Mouse (Mus musculus) left cerebral cortex, postnatal 4 days (tissue): ENCODE data around the gene Itga11. TPM values are rescaled to one million over a fixed set of nuclear protein-coding genes. Genes with fewer than 3 reads are reported as not detected.
"Not testable (repeated sequence)": the region's sequence is repeated elsewhere in the genome, so short reads cannot be mapped to it uniquely, and the experiment has no call there.

Experiments
- DNase-seq: peaks from one replicate; pipeline ENCODE4 v3.0.0-alpha.2; 2022
- intact Hi-C: fragments of 180-260 bp; cut with DNase I; formaldehyde crosslinking; loops from one replicate; pipeline ENCODE4 v1.15.1; 2025
- total RNA-seq, 2 experiments: library from RNA; stranded (reverse); gene quantifications; 2 replicates each; pipeline ENCODE4 v1.2.3; 2021

Gene Itga11
- total RNA-seq, 2 experiments from 2014 or later, result 1.7 to 1.8 TPM

- intact Hi-C loops, result no loop called here
- no peak for DNase-seq
Observed at GRCm38 (mm10) chr9:62759601-62760000, 82.0 kb downstream of the Itga11 start.

- DNase-seq, result no peak
- intact Hi-C loops, result no loop called here
Observed at GRCm38 (mm10) chr9:62763478-62763877, 85.9 kb downstream of the Itga11 start.

- intact Hi-C loops, result no loop called here
- DNase-seq, result no peak
Observed at GRCm38 (mm10) chr9:62765346-62765745, 87.7 kb downstream of the Itga11 start.

- intact Hi-C loops, result no loop called here
- DNase-seq, result no peak
Observed at GRCm38 (mm10) chr9:62767464-62767863, 89.8 kb downstream of the Itga11 start.

- no peak for DNase-seq
- intact Hi-C loops, result no loop called here
Observed at GRCm38 (mm10) chr9:62768361-62768760, 90.7 kb downstream of the Itga11 start.

GRCm38 (mm10) chr9:62772746-62773145 is 95.1 kb downstream of the Itga11 start:
- intact Hi-C loops, result loop anchor here (10.0 kb wide), 1 partner anchor 218 kb away; no protein-coding TSS in a partner anchor
- DNase-seq, result no peak

- no peak for DNase-seq
- intact Hi-C loops, result loop anchor here (5.0 to 10.0 kb wide), 2 partner anchors 221 to 483 kb away; no protein-coding TSS in a partner anchor
Observed at GRCm38 (mm10) chr9:62775464-62775863, 97.8 kb downstream of the Itga11 start.

- peak; percentile 57 for DNase-seq
- intact Hi-C loops, result loop anchor here (5.0 to 10.0 kb wide), 2 partner anchors 223 to 485 kb away; no protein-coding TSS in a partner anchor
Observed at GRCm38 (mm10) chr9:62777461-62777860, 99.8 kb downstream of the Itga11 start.

GRCm38 (mm10) chr9:62778721-62779120 is 101.1 kb downstream of the Itga11 start:
- DNase-seq, result no peak
- intact Hi-C loops, result loop anchor here (5.0 to 10.0 kb wide), 2 partner anchors 224 to 486 kb away; no protein-coding TSS in a partner anchor

GRCm38 (mm10) chr9:62781965-62782364 is 104.3 kb downstream of the Itga11 start:
- intact Hi-C loops, result no loop called here
- no peak for DNase-seq

GRCm38 (mm10) chr9:62782976-62783781 is 105.6 kb downstream of the Itga11 start:
- peak; percentile 65 for DNase-seq
- intact Hi-C loops, result no loop called here

- no peak for DNase-seq
- intact Hi-C loops, result no loop called here
Observed at GRCm38 (mm10) chr9:62784233-62784632, 106.6 kb downstream of the Itga11 start.

- intact Hi-C loops, result no loop called here
- DNase-seq, result no peak
Observed at GRCm38 (mm10) chr9:62786721-62787120, 109.1 kb downstream of the Itga11 start.

GRCm38 (mm10) chr9:62789856-62790255 is 112.2 kb downstream of the Itga11 start:
- intact Hi-C loops, result no loop called here
- no peak for DNase-seq

- intact Hi-C loops, DNase-seq: not testable (repeated sequence)
Observed at GRCm38 (mm10) chr9:62799218-62799617, 121.6 kb downstream of the Itga11 start.

- no peak for DNase-seq
- intact Hi-C loops, result no loop called here
Observed at GRCm38 (mm10) chr9:62810095-62810494, 132.5 kb downstream of the Itga11 start.

- intact Hi-C loops, result no loop called here
- peak; percentile 65 for DNase-seq
Observed at GRCm38 (mm10) chr9:62810543-62811515, 133.2 kb downstream of the Itga11 start.

- intact Hi-C loops, result no loop called here
- DNase-seq, result peak; percentile 89
Observed at GRCm38 (mm10) chr9:62811516-62812121, 134.0 kb downstream of the Itga11 start, which contains the start of gene Fem1b. TSS of gene Fem1b (minus strand) at chr9:62811934.

- DNase-seq, result no peak
Observed at GRCm38 (mm10) chr9:62812216-62813049, 134.8 kb downstream of the Itga11 start.

GRCm38 (mm10) chr9:62814751-62815150 is 137.1 kb downstream of the Itga11 start:
- intact Hi-C loops, result no loop called here
- no peak for DNase-seq

More at GRCm38 (mm10) chr9:62812216-62813049, 134.8 kb downstream of the Itga11 start:
- intact Hi-C loops, result no loop called here
